Mouse (Mus musculus) liver, postnatal 0 days (tissue): Measurements from ENCODE around the gene Nup210l. TPM values are rescaled to one million over a fixed set of nuclear protein-coding genes. Genes with fewer than 3 reads are reported as not detected.

Source experiments
- ATAC-seq: fragments of 200-750 bp; cut with Nextera tagmentation; 2 replicates; pipeline ENCODE4 v1.8.0; 2017; ENCODE audit warnings: mild to moderate bottlenecking, moderate library complexity
- DNase-seq: peaks from one replicate; pipeline ENCODE4 v3.0.0-alpha.2; 2016
- H3K27ac ChIP-seq: fragments of 300-500 bp; sonication (generic); 2 replicates; pipeline ENCODE4 v1.5.1; 2014; ENCODE audit warnings: antibody characterized with exemption, moderate library complexity, mild to moderate bottlenecking, low read depth
- H3K27me3 ChIP-seq: fragments of 300-500 bp; sonication (generic); 2 replicates; pipeline ENCODE4 v1.6.1; 2014; ENCODE audit warnings: low read length, control low read depth, mixed read lengths; ENCODE audit not compliant: insufficient read depth
- H3K36me3 ChIP-seq: fragments of 300-500 bp; sonication (generic); replicated peaks from 2 replicates; pipeline ENCODE4 v1.6.1; 2014; ENCODE audit warnings: mild to moderate bottlenecking, control low read depth, low read length, moderate library complexity, mixed read lengths; ENCODE audit not compliant: insufficient read depth
- H3K4me1 ChIP-seq: fragments of 300-500 bp; sonication (generic); 2 replicates; pipeline ENCODE4 v1.6.1; 2014; ENCODE audit warnings: antibody characterized with exemption, mild to moderate bottlenecking, control low read depth; ENCODE audit not compliant: insufficient read depth
- H3K4me2 ChIP-seq: fragments of 300-500 bp; sonication (generic); 2 replicates; pipeline ENCODE4 v1.6.1; 2014; ENCODE audit warnings: low read depth, mild to moderate bottlenecking, low read length, moderate library complexity, mixed read lengths
- H3K4me3 ChIP-seq: fragments of 300-500 bp; sonication (generic); 2 replicates; pipeline ENCODE4 v1.5.1; 2014; ENCODE audit warnings: low read depth, low read length
- H3K9ac ChIP-seq: fragments of 300-500 bp; sonication (generic); replicated peaks from 2 replicates; pipeline ENCODE4 v1.6.1; 2014; ENCODE audit warnings: mild to moderate bottlenecking, moderate library complexity
- H3K9me3 ChIP-seq: fragments of 300-500 bp; sonication (generic); 2 replicates; pipeline ENCODE4 v1.6.1; 2016; ENCODE audit warnings: mild to moderate bottlenecking, control low read depth, low read length, mixed read lengths
- CTCF ChIP-seq: sonication (generic); IDR thresholded peaks from 2 replicates; pipeline ENCODE4 v1.5.1; 2016; ENCODE audit warnings: antibody characterized with exemption, low read depth
- EP300 ChIP-seq: IDR thresholded peaks from 2 replicates; pipeline ENCODE4 v1.6.1; 2016; ENCODE audit warnings: antibody characterized with exemption, low read depth, mild to moderate bottlenecking
- WGBS: fragments of 180-500 bp; shearing (Covaris S2); extraction: QIAGEN DNeasy Blood & Tissue Kit; methylation state at CpG from one replicate; pipeline ENCODE4 v1.1.7; 2014; ENCODE audit not compliant: insufficient replicate concordance; 5-methylcytosine and 5-hydroxymethylcytosine counted together
- microRNA counts: library from miRNA; unstranded; fragments of <30 nt; microRNA quantifications from one replicate; lab custom pipeline; 2015
- microRNA-seq: library from miRNA; unstranded; fragments of <30 nt; microRNA quantifications from one replicate; pipeline ENCODE4, GENCODE M21; 2016
- polyA plus RNA-seq: library from polyadenylated mRNA; unstranded; fragments of >200 nt; fragmentation: Nextera tagmentation; extraction: Ambion mirVana; gene quantifications from 2 replicates; pipeline ENCODE4 v1.2.1, GENCODE M21; 2015

The Nup210l gene
- polyA plus RNA-seq, 1 experiment from 2014 or later = 0.04 TPM

DNA sequence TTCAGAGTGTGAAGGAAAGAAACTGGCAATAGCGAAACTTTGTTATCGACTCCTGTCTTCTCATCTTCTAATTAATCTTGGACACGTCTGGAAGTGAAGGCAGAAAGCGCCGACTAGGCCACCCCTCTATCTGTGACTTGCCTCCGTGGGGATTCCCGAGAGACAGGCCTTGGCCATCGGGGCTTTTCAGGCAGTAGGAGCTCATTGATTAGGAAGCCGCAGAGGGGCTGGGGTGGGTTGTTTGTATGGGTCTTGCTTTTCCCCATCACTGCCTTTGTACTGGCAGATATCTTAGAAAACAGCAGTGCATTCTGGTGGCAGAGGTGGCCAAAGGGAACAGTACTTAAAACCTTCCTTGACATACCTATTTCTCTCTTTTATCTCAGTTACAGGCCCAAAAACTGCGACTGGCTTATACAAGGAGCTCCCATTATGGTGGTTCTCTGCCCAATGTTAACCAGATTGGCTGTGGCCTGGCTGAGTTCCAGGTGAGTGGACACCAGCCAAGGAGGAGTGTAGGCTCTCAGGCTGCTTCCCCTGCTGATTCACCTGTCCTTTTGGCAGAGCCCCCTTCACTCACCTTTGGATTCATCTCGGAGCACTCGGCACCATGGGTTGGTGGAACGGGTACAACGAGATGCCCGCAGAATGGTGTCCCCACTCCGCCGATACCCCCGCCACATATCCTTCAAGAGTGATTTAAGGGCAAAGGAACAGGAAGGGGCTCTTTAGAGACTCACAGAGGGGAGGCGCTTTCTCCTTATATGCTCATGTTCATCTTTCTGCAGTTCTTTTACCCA is 153.0 kb downstream of the Nup210l start:
- Histone ChIP-seq H3K9ac (no peak overlapping the region), H3K4me1 (peaks cover 15% of the 10 kb centered on the region), H3K27me3 (no peaks in the 10 kb centered on the region), H3K36me3 (peaks cover 36% of the 10 kb centered on the region), H3K27ac (no peak overlapping the region), H3K4me2 (no peak overlapping the region), H3K9me3 (no peaks in the 10 kb centered on the region), H3K4me3 (no peak overlapping the region)
- no peak for ATAC-seq
- WGBS = 87% methylated on average over 19 of the region's 19 CpGs
- DNase-seq = no peak
- TF ChIP-seq CTCF = no peak
- TF ChIP-seq EP300 = no peak

DNA sequence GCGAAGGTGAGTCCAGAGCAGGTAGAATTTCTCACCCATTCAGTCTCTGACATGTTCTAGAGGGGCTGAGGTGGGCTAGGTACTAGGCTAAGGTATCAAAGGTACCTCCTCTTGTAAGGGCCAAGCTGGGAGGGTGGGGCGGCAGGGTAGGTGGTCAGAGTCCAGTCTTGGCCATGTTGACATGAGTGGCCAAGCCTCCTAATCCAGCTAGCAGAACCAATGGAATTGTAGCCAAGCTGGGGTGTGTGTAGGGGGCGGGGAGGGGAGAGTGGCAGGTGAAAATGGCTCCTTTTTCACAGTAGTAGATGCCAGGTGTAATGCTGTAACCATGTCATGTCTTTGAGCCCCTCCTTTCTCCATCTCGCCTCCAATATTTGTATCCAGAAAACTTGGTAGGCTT is 154.6 kb downstream of the Nup210l start:
- ATAC-seq = peak; percentile 68
- Histone ChIP-seq H3K9me3 (no peaks in the 10 kb centered on the region), H3K4me2 (no peak overlapping the region), H3K4me3 (no peak overlapping the region), H3K27ac (peak overlapping the region; percentile 79), H3K9ac (no peak overlapping the region), H3K4me1 (peaks cover 15% of the 10 kb centered on the region), H3K27me3 (no peaks in the 10 kb centered on the region), H3K36me3 (peaks cover 52% of the 10 kb centered on the region)
- no peak for TF ChIP-seq CTCF
- TF ChIP-seq EP300 = peak; percentile 82
- DNase-seq = peak; percentile 70
- whole genome bisulfite sequencing = 66% methylated on average over 4 of the region's 4 CpGs

MicroRNA genes within 50 kb of the gene (microRNA counts, 519-probe panel; counts per million panel counts)
- 5,211 counts per million, percentile 60 among the panel's probes with 10 or more counts for microRNA mmu-miR-190b (lab: Ali Mortazavi, UCI)

Small RNAs within 50 kb of the gene (microRNA-seq; reads per million reads assigned to microRNA genes)
- 7.3 reads per million, percentile 14 among the genes with 10 or more reads in this experiment for gene Mir190b

Other genes with a start within 250 kb of the Nup210l start
- 10.2 and 11.8 TPM in 2 replicates for gene Il6ra, start 190.9 kb upstream of the Nup210l start, polyA plus RNA-seq
- 0.88 and 1.4 TPM in 2 replicates for gene Atp8b2, start 140.6 kb upstream of the Nup210l start, polyA plus RNA-seq
- gene Hax1, start 105.4 kb upstream of the Nup210l start, polyA plus RNA-seq = 95.6 and 99.6 TPM in 2 replicates
- gene 4933434E20Rik, start 52.5 kb upstream of the Nup210l start, polyA plus RNA-seq = 64.6 and 66.7 TPM in 2 replicates
- 57.4 TPM in 2 replicates for gene Ubap2l, start 51.5 kb upstream of the Nup210l start, polyA plus RNA-seq
- gene Tpm3, start 31.5 kb upstream of the Nup210l start, polyA plus RNA-seq = 156 and 162 TPM in 2 replicates
- gene Rps27, start 109.5 kb downstream of the Nup210l start, polyA plus RNA-seq = 821 and 885 TPM in 2 replicates
- gene Rab13, start 109.6 kb downstream of the Nup210l start, polyA plus RNA-seq = 4.9 and 6.1 TPM in 2 replicates
- 68.7 and 74.3 TPM in 2 replicates for gene Jtb, start 127.5 kb downstream of the Nup210l start, polyA plus RNA-seq
- 0.15 and 0.41 TPM in 2 replicates for gene Creb3l4, start 139.4 kb downstream of the Nup210l start, polyA plus RNA-seq
- 41.7 and 54.0 TPM in 2 replicates for gene Slc39a1, start 144.0 kb downstream of the Nup210l start, polyA plus RNA-seq
- 6.6 and 7.9 TPM in 2 replicates for gene Crtc2, start 150.0 kb downstream of the Nup210l start, polyA plus RNA-seq
- 2.0 TPM in 2 replicates for gene Dennd4b, start 161.1 kb downstream of the Nup210l start, polyA plus RNA-seq
- gene Gatad2b, start 189.0 kb downstream of the Nup210l start, polyA plus RNA-seq = 2.3 and 3.1 TPM in 2 replicates